In the genomic region with DNA sequence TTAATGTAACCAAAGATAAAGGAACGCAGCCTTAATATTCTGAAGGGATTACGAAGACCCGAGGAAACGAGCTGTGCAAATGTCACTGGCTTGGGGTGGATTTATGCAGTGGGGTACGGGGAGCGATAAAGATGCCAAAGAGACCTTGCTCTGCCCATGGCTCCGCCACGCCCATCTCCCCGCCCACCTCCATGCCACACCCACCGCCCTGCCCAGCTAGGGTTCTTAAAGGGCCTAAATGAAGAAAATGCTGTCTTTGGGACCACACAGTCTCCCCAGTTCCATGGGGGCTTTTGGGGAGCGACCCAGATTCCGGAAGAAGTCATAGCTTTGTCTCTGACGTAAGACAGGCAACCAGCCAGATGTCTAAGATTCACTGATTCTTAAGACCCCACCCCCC, we compare ENCODE assay signal across 9 mouse cellular contexts.
A peak's percentile ranks its signal among the peaks of the same experiment; 100 is the strongest.
DNase-seq lines count a peak whose midpoint lies in the region; ATAC-seq lines count a peak whose summit lies in the region.
"Had no signal": no experiment of that assay in that cellular context is flagged by ENCODE, and none has a peak within 500 bp of the region (broad histone marks: within the 10 kb centered on the region; RNA-seq: fewer than 3 reads in every experiment).

No protein-coding gene starts in this region.

- no peak overlapping the region for H3K4me3 ChIP-seq in heart, embryonic 12.5 days
- peak overlapping the region; percentile 31 for H3K4me3 ChIP-seq in forebrain, embryonic 15.5 days
- no peak overlapping the region for H3K4me3 ChIP-seq in limb, embryonic 11.5 days (ENCODE audit: low read depth, low read length)

- peaks cover 26% of the 10 kb centered on the region for H3K4me1 ChIP-seq in heart, embryonic 12.5 days (replicated peaks)
- H3K4me1 ChIP-seq in forebrain, embryonic 15.5 days: peaks cover 37% of the 10 kb centered on the region
- peaks cover 36% of the 10 kb centered on the region for H3K4me1 ChIP-seq in limb, embryonic 11.5 days (ENCODE audit: control insufficient read depth, insufficient read depth, low read length)

- WGBS in heart, embryonic 12.5 days: 5% methylated on average over 13 of the region's 13 CpGs
- 4% methylated on average over 13 of the region's 13 CpGs for WGBS in forebrain, embryonic 15.5 days
- WGBS in limb, embryonic 11.5 days: 5% methylated on average over 13 of the region's 13 CpGs

- no peak for DNase-seq in heart, postnatal 25 days (ENCODE audit: low spot score)
- DNase-seq in MEL-GATA-1-ER (ENCODE audit: extremely low read depth, low read depth): peak; percentile 43
- DNase-seq in limb, embryonic 11.5 days (ENCODE audit: low spot score): peak; percentile 58
- DNase-seq in spleen, postnatal 14 days (ENCODE audit: low spot score in 2 of 2): peak; percentile 21 to 46
- no peak for DNase-seq in cerebellum, adult 9-11 months
- no peak for DNase-seq in layer of hippocampus, postnatal 10 days (ENCODE audit: low spot score in 2 of 2)

- H3K9ac ChIP-seq in heart, embryonic 12.5 days: no peak overlapping the region
- peak overlapping the region; percentile 34; the same call in 1 of the 2 replicates for H3K9ac ChIP-seq in forebrain, embryonic 15.5 days (replicated peaks)
- H3K9ac ChIP-seq in limb, embryonic 11.5 days (ENCODE audit: low read length): no peak overlapping the region

- H3K9me3 ChIP-seq in heart, embryonic 12.5 days (replicated peaks): no peaks in the 10 kb centered on the region
- no peaks in the 10 kb centered on the region for H3K9me3 ChIP-seq in forebrain, embryonic 15.5 days
- no peaks in the 10 kb centered on the region for H3K9me3 ChIP-seq in limb, embryonic 11.5 days (ENCODE audit: control insufficient read depth, low read length)
- H3K9me3 ChIP-seq: G1E had no signal

- H3K27ac ChIP-seq in heart, embryonic 12.5 days (ENCODE audit: poor library complexity, severe bottlenecking): no peak overlapping the region
- H3K27ac ChIP-seq in forebrain, embryonic 15.5 days (replicated peaks): peak overlapping the region; percentile 89
- no peak overlapping the region for H3K27ac ChIP-seq in limb, embryonic 11.5 days (replicated peaks; ENCODE audit: low read depth, low read length)

- intact Hi-C loops in heart, postnatal 25 days (cut with DNase I): no loop called here

- H3K4me2 ChIP-seq in heart, embryonic 12.5 days: peak overlapping the region; percentile 20; the same call in 1 of the 2 replicates
- peak overlapping the region; percentile 44 for H3K4me2 ChIP-seq in forebrain, embryonic 15.5 days (replicated peaks)
- H3K4me2 ChIP-seq in limb, embryonic 11.5 days (ENCODE audit: low read depth, severe bottlenecking): 0 out of 2 replicates have a peak overlapping the region, but pooled peaks have one; percentile 64

- no peaks in the 10 kb centered on the region for H3K36me3 ChIP-seq in heart, embryonic 12.5 days
- no peaks in the 10 kb centered on the region for H3K36me3 ChIP-seq in forebrain, embryonic 15.5 days
- no peaks in the 10 kb centered on the region; the same call in 1 of the 2 replicates for H3K36me3 ChIP-seq in limb, embryonic 11.5 days (ENCODE audit: control insufficient read depth, insufficient read depth, low read length)
- H3K36me3 ChIP-seq: G1E had no signal

- no peak for ATAC-seq in heart, embryonic 12.5 days (ENCODE audit: insufficient number of reproducible peaks, low FRiP score)
- peak; percentile 66 for ATAC-seq in forebrain, embryonic 15.5 days (replicated peaks)
- no peak for ATAC-seq in limb, embryonic 11.5 days (ENCODE audit: insufficient number of reproducible peaks, low FRiP score, low TSS enrichment, low read depth)

- peaks cover 79% of the 10 kb centered on the region for H3K27me3 ChIP-seq in heart, embryonic 12.5 days (replicated peaks)
- H3K27me3 ChIP-seq in forebrain, embryonic 15.5 days: peaks cover 8% of the 10 kb centered on the region; the same call in 1 of the 2 replicates
- peaks cover 26% of the 10 kb centered on the region for H3K27me3 ChIP-seq in limb, embryonic 11.5 days (ENCODE audit: control insufficient read depth, insufficient read depth, low read length)

Comparison
In these comparisons a context has a peak if more than half of its experiments do, and no peak if none do; other contexts are left out.
1. DNase-seq: peak in MEL-GATA-1-ER (single experiment), limb, embryonic 11.5 days (single experiment) and spleen, postnatal 14 days (2 of 2); none in heart, postnatal 25 days (single experiment), cerebellum, adult 9-11 months (single experiment) and layer of hippocampus, postnatal 10 days (0 of 2).
2. Peak in every context shown above with its lines, with median percentiles within 50 percentile points of each other: H3K4me2 ChIP-seq.